Mouse (Mus musculus) liver, embryonic 11.5 days (tissue): ENCODE data around the gene Msi2. TPM values are rescaled to one million over a fixed set of nuclear protein-coding genes. Genes with fewer than 3 reads are reported as not detected.

Experiments
- ATAC-seq: fragments of 200-750 bp; cut with Nextera tagmentation; replicated peaks from 2 replicates; pipeline ENCODE4 v1.8.0; 2017; ENCODE audit warnings: moderate number of reproducible peaks, mild to moderate bottlenecking, moderate TSS enrichment, moderate library complexity; ENCODE audit not compliant: low FRiP score
- DNase-seq: peaks from one replicate; pipeline ENCODE4 v3.0.0-alpha.2; 2017; ENCODE audit warnings: low spot score
- H3K27ac ChIP-seq: fragments of 300-500 bp; sonication (generic); 2 replicates; pipeline ENCODE4 v1.5.1; 2014; ENCODE audit warnings: mild to moderate bottlenecking, low read depth, low read length, control low read depth
- H3K27me3 ChIP-seq: fragments of 300-500 bp; sonication (generic); replicated peaks from 2 replicates; pipeline ENCODE4 v1.6.1; 2014; ENCODE audit warnings: low read length, mixed read lengths; ENCODE audit not compliant: control insufficient read depth, insufficient read depth
- H3K36me3 ChIP-seq: fragments of 300-500 bp; sonication (generic); 2 replicates; pipeline ENCODE4 v1.6.1; 2014; ENCODE audit warnings: mild to moderate bottlenecking, low read length, moderate library complexity, mixed read lengths; ENCODE audit not compliant: control insufficient read depth, insufficient read depth
- H3K4me1 ChIP-seq: fragments of 300-500 bp; sonication (generic); replicated peaks from 2 replicates; pipeline ENCODE4 v1.6.1; 2014; ENCODE audit warnings: low read length, mixed read lengths; ENCODE audit not compliant: control insufficient read depth, insufficient read depth
- H3K4me2 ChIP-seq: fragments of 300-500 bp; sonication (generic); 2 replicates; pipeline ENCODE4 v1.6.1; 2014; ENCODE audit warnings: mild to moderate bottlenecking, control low read depth, moderate library complexity
- H3K4me3 ChIP-seq: fragments of 300-500 bp; sonication (generic); 2 replicates; pipeline ENCODE4 v1.5.1; 2014; ENCODE audit warnings: low read depth, low read length, control low read depth
- H3K9ac ChIP-seq: fragments of 300-500 bp; sonication (generic); 2 replicates; pipeline ENCODE4 v1.6.1; 2014; ENCODE audit warnings: low read depth, low read length, control low read depth
- H3K9me3 ChIP-seq: fragments of 300-500 bp; sonication (generic); 2 replicates; pipeline ENCODE4 v1.6.1; 2016; ENCODE audit warnings: low read length, inconsistent platforms, mixed read lengths; ENCODE audit not compliant: control insufficient read depth
- WGBS: fragments of 180-500 bp; shearing (Covaris S2); extraction: QIAGEN DNeasy Blood & Tissue Kit; methylation state at CpG from one replicate; pipeline ENCODE4 v1.1.7; 2014; 5-methylcytosine and 5-hydroxymethylcytosine counted together
- polyA plus RNA-seq: library from polyadenylated mRNA; unstranded; fragments of >200 nt; fragmentation: Nextera tagmentation; extraction: Ambion mirVana; gene quantifications from 2 replicates; pipeline ENCODE4 v1.2.1, GENCODE M21; 2014

Gene Msi2
- polyA plus RNA-seq, 1 experiment from 2014 or later = 8.2 TPM

DNA sequence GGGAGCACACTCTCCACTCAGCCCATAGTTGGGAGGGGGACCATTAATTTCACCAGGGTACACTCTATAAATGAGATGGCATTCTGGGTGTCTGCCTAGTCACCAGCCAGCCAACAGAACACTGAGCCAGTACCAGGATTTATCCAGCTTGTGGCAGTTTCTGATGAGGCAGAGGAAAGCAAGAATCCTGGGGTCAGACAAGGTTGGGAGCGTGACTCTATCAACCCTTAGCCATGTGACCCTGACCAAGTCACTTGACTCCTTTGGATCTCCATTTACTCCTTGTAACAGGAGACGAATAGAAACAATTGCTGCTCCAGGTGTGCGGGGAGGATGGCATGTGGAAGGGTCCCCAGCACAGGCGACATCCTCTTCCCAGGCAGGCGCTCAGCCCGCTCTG is 174.5 kb downstream of the Msi2 start:
- 90% methylated on average over 6 of the region's 6 CpGs for WGBS
- Histone ChIP-seq H3K4me2 (no peak overlapping the region), H3K4me3 (no peak overlapping the region), H3K27me3 (no peaks in the 10 kb centered on the region), H3K36me3 (no peaks in the 10 kb centered on the region), H3K9me3 (no peaks in the 10 kb centered on the region), H3K27ac (no peak overlapping the region), H3K4me1 (no peaks in the 10 kb centered on the region), H3K9ac (no peak overlapping the region)
- ATAC-seq (no peak), DNase-seq (no peak)

- ATAC-seq (no peak), DNase-seq (no peak)
- H3K9me3 ChIP-seq = no peaks in the 10 kb centered on the region
- H3K4me2 ChIP-seq = no peak overlapping the region
- H3K4me1 ChIP-seq = peaks cover 2% of the 10 kb centered on the region; the same call in 1 of the 2 replicates
- no peak overlapping the region for H3K9ac ChIP-seq
- H3K36me3 ChIP-seq = no peaks in the 10 kb centered on the region
- WGBS = 88% methylated on average over 3 of the region's 3 CpGs
- H3K27me3 ChIP-seq = no peaks in the 10 kb centered on the region
- no peak overlapping the region for H3K27ac ChIP-seq
- H3K4me3 ChIP-seq = no peak overlapping the region
These were observed 175.5 kb downstream of the Msi2 start for GRCm38 (mm10) chr11:88542817-88543216.

- no peak overlapping the region for H3K4me3 ChIP-seq
- H3K4me1 ChIP-seq = peaks cover 4% of the 10 kb centered on the region; the same call in 1 of the 2 replicates
- H3K9ac ChIP-seq = no peak overlapping the region
- ATAC-seq (no peak), DNase-seq (no peak)
- H3K4me2 ChIP-seq = no peak overlapping the region
- no peaks in the 10 kb centered on the region for H3K36me3 ChIP-seq
- 87% methylated on average over 15 of the region's 15 CpGs for WGBS
- no peak overlapping the region for H3K27ac ChIP-seq
- H3K9me3 ChIP-seq = no peaks in the 10 kb centered on the region
- H3K27me3 ChIP-seq = no peaks in the 10 kb centered on the region
These were observed 176.4 kb downstream of the Msi2 start for GRCm38 (mm10) chr11:88541666-88542639.

- peaks cover 4% of the 10 kb centered on the region; the same call in 1 of the 2 replicates for H3K4me1 ChIP-seq
- no peak overlapping the region for H3K4me2 ChIP-seq
- H3K9me3 ChIP-seq = no peaks in the 10 kb centered on the region
- H3K27me3 ChIP-seq = no peaks in the 10 kb centered on the region
- H3K4me3 ChIP-seq = no peak overlapping the region
- no peak for ATAC-seq
- no peaks in the 10 kb centered on the region for H3K36me3 ChIP-seq
- WGBS = 80% methylated on average over 8 of the region's 8 CpGs
- no peak overlapping the region for H3K9ac ChIP-seq
- H3K27ac ChIP-seq = no peak overlapping the region
- DNase-seq = no peak
These were observed 178.5 kb downstream of the Msi2 start for GRCm38 (mm10) chr11:88539637-88540478.

DNA sequence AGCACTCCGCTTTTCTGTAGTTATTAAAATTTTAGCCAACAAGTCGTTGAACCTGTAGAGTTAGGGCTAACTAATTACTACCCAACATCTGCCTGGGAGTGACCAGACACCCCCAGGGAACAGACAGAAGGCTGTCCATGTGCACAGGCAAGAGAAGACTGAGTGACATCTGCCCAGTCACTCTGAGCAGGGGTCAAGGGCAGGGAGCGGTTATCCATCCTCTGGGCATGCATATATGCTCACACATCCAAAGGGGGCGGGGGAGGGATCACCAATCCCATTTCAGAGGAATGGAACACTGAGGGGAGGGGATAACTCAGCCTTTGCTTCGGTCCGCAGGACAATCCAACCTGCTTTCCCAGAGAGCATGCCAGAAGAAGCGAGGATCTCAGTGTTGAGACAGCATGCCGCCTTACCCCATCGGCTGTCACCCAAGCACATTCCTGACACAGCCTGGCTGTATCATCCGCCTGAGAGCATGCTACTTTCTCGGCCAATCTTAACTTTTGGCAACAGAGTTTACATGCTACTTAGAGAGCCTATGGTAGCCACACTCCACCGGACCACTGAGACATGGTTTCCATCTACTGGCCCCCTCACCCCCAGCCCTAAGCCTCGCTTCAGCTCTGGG is 179.5 kb downstream of the Msi2 start:
- no peak overlapping the region for H3K27ac ChIP-seq
- 83% methylated on average over 13 of the region's 13 CpGs for WGBS
- H3K4me1 ChIP-seq = peaks cover 4% of the 10 kb centered on the region; the same call in 1 of the 2 replicates
- H3K27me3 ChIP-seq = no peaks in the 10 kb centered on the region
- no peaks in the 10 kb centered on the region for H3K36me3 ChIP-seq
- no peak overlapping the region for H3K9ac ChIP-seq
- no peak overlapping the region for H3K4me3 ChIP-seq
- ATAC-seq (no peak), DNase-seq (no peak)
- no peak overlapping the region for H3K4me2 ChIP-seq
- no peaks in the 10 kb centered on the region for H3K9me3 ChIP-seq

GRCm38 (mm10) chr11:88537344-88537743 is 181.0 kb downstream of the Msi2 start:
- WGBS = 81% methylated on average over 7 of the region's 7 CpGs
- H3K36me3 ChIP-seq = no peaks in the 10 kb centered on the region
- DNase-seq (no peak), ATAC-seq (no peak)
- no peak overlapping the region for H3K9ac ChIP-seq
- H3K27ac ChIP-seq = no peak overlapping the region
- no peaks in the 10 kb centered on the region for H3K27me3 ChIP-seq
- no peaks in the 10 kb centered on the region for H3K9me3 ChIP-seq
- no peak overlapping the region for H3K4me2 ChIP-seq
- H3K4me1 ChIP-seq = peaks cover 4% of the 10 kb centered on the region; the same call in 1 of the 2 replicates
- H3K4me3 ChIP-seq = no peak overlapping the region

- ATAC-seq = no peak
- Histone ChIP-seq H3K36me3 (no peaks in the 10 kb centered on the region), H3K4me3 (no peak overlapping the region), H3K27ac (no peak overlapping the region), H3K9me3 (no peaks in the 10 kb centered on the region), H3K4me2 (no peak overlapping the region), H3K9ac (no peak overlapping the region), H3K4me1 (peaks cover 4% of the 10 kb centered on the region; the same call in 1 of the 2 replicates), H3K27me3 (no peaks in the 10 kb centered on the region)
- 78% methylated on average over 2 of the region's 2 CpGs for WGBS
- DNase-seq = no peak
These were observed 181.5 kb downstream of the Msi2 start for GRCm38 (mm10) chr11:88536861-88537260.

- Histone ChIP-seq H3K4me1 (peaks cover 12% of the 10 kb centered on the region), H3K27me3 (no peaks in the 10 kb centered on the region), H3K27ac (no peak overlapping the region), H3K9me3 (no peaks in the 10 kb centered on the region), H3K36me3 (no peaks in the 10 kb centered on the region), H3K9ac (no peak overlapping the region), H3K4me3 (no peak overlapping the region), H3K4me2 (no peak overlapping the region)
- WGBS = 57% methylated on average over 11 of the region's 11 CpGs
- no peak for ATAC-seq
- no peak for DNase-seq
These were observed 183.9 kb downstream of the Msi2 start for GRCm38 (mm10) chr11:88534331-88534929.
